Mouse (Mus musculus) right cerebral cortex, adult 18-20 months (tissue): Measurements from ENCODE around the gene B4galt4.
"Not testable (repeated sequence)": the region's sequence is repeated elsewhere in the genome, so short reads cannot be mapped to it uniquely, and the experiment has no call there.

ENCODE experiments used
- DNase-seq: peaks from one replicate; pipeline ENCODE4 v3.0.0; 2022; ENCODE audit warnings: mixed read lengths

B4galt4 gene

DNA sequence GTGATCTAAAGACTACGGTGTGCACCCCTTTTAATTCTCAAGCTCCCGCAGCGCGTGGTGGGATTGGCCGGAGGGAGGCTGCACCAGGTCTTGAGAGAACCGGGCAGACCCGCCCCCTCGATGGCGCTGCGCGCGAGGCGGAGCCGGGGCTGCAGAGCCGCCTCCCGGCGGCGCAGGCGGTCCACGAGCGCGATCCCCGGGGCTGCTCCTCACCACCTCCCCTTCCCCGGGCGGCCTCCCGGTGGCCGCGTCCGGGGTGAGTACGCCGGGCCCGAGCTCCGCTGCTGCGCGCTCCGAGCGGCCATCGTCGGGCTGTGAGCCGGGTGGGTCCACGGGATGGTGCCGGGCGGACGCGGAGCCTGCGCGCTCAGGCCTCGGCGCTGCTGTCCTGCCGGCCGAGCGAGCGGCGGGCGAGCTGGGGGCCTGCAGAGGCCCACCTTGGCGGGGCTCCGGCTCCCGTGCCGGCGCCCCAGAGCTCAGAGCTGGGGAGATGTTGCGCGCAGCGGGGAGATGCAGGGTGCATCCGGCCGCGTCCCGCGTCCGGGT lies at the start of gene B4galt4:
Gene B4galt4, plus strand, starts transcription at position 152 of the 546 bp plus-strand sequence.
- DNase-seq = peak; percentile 86

- DNase-seq = no peak
These were observed 47.0 kb upstream of the B4galt4 start for GRCm38 (mm10) chr16:38694906-38695540.

DNA sequence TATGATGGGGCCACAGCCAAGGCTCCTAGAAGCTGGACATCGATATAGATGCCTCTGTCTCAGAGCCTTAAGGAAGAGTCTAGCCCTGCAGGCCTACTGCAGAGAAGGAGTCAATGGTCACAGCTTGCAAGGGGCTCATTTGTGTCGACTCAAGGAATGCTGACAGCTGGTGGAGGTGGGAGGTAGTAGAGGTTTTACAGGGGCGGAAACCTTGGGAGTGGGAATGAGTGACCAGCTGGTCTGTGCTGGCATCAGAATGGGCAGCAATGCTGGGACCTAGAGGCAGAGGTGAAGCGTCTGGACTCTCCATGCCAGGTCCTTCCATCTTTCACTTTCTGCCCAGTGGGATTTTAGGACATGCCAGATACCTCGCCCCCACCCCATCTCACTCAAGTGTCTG lies 46.5 kb upstream of the B4galt4 start:
- DNase-seq = no peak

GRCm38 (mm10) chr16:38697611-38698010 lies 44.5 kb upstream of the B4galt4 start:
- DNase-seq = no peak

DNA sequence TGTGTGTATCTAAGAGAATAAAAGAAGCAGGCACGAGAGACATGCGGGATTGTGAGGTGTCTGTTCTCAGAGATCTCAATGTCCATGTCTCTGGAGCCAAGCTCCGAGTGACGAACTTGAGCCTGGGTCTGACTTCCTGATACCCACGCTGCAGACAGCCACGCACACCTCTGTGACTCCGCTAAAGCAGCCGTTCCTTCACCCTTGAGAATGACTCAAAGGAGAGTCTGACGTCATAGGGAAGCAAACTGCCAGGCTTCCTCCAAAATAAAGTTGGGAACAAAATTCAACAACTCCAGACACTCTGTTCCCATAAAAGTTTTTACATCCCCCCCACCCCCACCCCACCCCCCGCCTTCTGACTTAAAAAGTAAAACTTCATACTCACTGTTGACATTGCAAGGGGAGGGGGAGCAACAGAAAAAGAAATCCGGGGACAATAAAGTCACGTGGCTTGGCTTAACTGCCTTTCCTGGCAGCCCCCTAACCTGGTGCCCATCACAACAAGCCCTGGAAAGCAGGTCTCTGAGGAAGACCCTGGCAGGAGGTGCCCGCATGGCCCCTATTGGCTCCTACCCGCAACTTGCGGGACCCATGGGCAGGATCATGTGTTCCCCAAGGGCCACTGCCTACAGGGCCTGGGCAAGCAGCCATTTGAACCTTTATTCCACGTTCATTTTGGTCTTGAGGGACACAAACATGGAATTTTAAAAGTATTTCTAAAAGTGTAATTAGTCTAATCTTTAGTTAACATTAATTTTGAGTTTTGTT lies 41.5 kb upstream of the B4galt4 start:
- DNase-seq = no peak

DNA sequence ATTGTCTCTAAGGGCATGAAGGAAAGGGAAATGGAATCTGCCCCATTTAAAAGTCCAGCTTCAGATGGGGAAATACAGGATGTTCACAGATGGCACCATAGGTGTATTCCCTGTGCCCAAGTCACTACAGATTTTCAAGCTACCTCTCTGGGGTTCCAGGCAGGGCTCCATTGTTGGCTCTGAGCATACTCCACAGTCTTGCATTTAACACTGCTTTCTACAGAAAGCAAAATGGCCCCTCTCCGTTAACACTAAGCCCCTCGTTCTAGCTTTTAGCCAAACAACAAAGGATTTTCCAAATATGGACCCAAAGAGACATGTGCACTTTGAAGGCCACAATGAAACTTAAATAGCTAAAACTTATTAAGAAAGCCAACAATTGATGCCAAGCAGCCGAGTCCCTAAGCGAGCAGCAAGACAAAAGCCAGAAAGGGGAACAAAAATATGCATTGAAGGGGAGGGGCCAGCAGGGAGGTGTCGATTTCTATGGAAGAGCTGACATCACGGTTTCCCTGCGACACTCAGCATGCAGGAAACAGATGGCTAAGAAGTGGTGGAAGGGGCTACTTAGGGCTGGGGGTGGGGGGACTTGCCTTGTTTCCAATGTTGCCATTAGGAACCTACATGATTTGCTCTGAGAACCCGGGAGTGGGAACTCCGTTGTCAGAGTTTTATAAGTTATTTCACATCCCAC lies 40.4 kb upstream of the B4galt4 start:
- no peak for DNase-seq

GRCm38 (mm10) chr16:38702316-38702715 lies 39.7 kb upstream of the B4galt4 start:
- DNase-seq = no peak

DNA sequence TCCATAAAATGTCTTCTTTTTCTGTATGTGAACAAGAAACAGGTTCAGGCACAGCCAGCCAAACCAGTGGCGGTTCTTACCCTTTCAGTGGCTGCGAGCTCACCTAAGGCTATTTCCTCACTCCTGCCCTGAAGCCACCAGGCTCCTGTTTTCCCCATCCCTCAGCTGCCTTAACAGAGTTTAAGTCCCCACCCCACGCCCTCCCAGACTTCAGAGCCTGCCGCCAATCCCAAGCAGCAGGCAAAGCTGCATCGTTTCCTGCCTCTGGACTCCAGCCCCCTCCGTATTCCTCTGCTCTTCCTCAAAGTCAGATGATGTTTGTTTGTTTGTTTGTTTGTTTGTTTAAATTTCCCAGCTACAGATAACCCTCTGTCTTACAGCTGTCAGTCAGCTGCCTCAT lies 38.6 kb upstream of the B4galt4 start:
- DNase-seq = no peak

- DNase-seq = no peak
These were observed 36.4 kb upstream of the B4galt4 start for GRCm38 (mm10) chr16:38705531-38706281.

DNA sequence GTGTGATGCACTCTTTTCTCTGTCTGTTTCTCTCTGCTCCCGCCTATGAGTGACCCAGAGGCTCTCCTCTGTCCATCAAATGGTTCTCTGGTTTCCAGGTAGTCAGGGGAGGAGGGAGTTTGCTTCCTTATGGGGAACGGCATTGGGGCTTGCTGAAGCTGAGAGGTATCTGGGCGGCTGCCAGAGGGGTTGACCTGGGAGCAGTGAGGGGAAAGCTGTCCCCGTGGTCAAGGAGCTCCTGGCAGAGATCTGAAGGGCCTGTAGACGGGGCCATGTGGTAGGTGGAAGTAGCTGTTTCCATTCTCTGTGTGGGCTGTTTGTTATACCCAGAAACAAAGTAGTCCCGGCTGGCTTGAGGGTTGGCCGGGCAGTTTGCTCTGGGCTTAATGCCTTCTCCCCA lies 35.3 kb upstream of the B4galt4 start:
- DNase-seq = no peak

- no peak for DNase-seq
These were observed 33.0 kb upstream of the B4galt4 start for GRCm38 (mm10) chr16:38708962-38709520.

DNA sequence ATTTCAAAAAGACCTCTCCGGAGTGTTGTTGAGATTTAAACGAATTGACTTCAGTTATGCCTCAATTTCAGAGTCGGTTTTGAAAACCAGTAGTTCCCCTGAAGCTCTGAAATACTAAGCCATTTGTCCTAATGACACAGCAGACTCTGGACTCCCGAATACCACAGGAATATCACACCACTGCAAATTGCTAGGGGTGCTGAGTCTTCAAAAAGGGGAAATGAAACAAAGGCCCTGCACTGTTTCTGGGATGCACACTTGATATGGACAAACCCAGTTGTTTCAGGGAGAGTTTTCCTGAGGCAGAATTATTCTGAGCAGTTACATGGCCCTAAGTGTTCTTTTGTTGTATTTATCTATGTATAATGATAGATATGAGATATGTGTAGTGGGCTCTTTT lies 30.8 kb upstream of the B4galt4 start:
- no peak for DNase-seq

DNA sequence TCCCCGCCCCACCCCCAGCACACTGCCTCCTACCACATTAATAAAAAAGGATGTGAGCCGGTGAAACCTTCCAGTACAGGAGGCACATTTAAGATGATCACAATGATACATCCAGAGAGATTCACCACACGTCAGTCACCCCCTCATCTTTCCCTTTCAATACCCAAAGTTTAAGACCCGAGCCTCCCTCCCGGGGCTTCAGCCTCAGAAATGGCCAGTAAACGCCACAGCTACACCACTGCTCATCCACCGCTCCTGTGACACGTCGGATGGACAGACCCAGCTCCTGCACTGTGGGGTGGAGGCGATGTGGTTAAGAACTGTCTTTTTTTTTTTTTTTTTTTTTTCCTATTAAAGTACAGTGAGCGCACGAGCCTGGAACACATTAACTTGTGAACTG lies 30.0 kb upstream of the B4galt4 start:
- no peak for DNase-seq

DNA sequence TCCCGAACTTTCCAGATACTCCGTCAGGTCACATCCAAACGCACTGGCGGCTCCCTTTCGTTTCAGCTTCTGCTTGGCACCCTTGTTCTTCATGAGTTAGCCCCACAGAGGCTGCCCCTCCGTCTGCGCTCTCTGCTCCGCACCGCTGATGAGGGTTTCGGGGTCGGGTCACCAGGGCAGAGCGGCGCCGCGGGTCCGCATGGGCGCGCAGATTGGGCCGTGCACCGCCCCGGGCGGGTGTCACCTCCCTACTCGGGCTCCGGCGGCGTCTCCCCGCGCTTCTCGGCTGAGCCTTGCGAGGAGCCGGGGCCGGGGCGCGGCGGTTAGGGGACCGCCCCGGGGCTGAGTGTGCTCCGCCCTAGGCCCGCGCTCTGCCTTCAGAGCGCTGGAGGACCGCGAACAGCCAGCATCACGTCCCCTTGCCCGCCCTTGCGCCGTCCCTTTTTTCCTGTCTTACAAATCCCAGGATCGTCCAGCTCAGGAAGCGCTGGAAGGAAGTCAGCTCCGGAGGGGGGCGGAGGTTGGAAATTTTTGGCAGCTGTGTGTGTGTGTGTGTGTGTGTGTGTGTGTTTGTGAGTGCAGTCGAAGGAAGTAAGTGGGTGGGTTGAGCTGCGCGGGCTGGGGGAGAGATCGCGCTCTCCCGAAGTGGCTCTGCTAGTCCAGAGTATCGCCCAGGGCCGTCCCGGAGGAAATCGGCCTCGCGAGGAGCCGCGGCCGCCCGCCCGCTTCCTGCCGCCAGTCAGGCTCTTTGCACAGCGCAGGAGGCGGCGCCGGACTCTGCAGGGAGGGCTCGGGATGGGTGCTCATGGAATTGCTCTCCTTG lies 29.3 kb upstream of the B4galt4 start, which contains the start of gene Arhgap31:
Gene Arhgap31, minus strand, starts transcription at position 694 of the 823 bp plus-strand sequence.
- peak; percentile 63 for DNase-seq

GRCm38 (mm10) chr16:38713404-38714258 lies 28.4 kb upstream of the B4galt4 start:
- no peak for DNase-seq

DNA sequence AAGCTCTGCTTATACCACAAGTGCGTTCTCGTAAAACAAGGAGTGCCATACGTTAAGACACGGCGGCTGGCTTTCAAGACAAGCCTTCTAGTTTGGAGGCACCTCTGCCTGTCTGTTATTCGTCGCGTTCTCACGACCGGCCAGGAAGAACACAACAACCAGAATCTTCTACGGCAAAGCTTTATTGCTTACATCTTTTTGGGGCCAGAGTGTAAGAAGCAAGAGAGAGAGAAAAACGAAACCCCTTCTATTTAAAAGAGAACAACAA lies 27.9 kb upstream of the B4galt4 start:
- DNase-seq = not testable (repeated sequence)

- no peak for DNase-seq
These were observed 20.7 kb upstream of the B4galt4 start for GRCm38 (mm10) chr16:38721377-38721776.

DNA sequence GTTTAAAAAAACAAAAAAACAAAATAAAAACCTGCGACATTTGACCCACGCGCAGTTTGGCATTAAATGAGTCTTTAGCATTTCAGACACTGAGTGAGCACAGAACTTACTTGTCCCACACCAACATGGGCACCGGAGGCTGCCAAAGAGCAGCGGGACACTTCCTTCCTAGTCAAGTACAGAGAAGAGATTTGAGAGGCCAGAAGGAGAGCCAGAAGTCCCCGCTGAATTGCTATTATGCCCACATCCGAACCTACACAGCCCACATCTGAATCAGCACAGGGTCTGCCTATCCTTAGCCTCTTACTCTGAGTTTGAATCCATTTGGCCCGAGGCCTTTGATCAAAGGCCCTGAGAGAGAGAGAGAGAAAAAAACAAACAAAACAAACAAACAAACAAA lies 17.8 kb upstream of the B4galt4 start:
- no peak for DNase-seq

- no peak for DNase-seq
These were observed 17.1 kb upstream of the B4galt4 start for GRCm38 (mm10) chr16:38724974-38725373.

- DNase-seq = no peak
These were observed 13.4 kb upstream of the B4galt4 start for GRCm38 (mm10) chr16:38728576-38729132.
